Mouse (Mus musculus) R1 (cell line): ENCODE measurements at regions not wholly inside any gene's neighbourhood (a gene's known extent, or its start where the extent isn't known, plus 50 kb on each side); places are given as distances from the start of the nearest gene placed in this dataset.

Source experiments
- DNase-seq: peaks from one replicate; pipeline ENCODE4 v3.0.0-alpha.2; 2018; ENCODE audit warnings: low read depth, low spot score

DNA sequence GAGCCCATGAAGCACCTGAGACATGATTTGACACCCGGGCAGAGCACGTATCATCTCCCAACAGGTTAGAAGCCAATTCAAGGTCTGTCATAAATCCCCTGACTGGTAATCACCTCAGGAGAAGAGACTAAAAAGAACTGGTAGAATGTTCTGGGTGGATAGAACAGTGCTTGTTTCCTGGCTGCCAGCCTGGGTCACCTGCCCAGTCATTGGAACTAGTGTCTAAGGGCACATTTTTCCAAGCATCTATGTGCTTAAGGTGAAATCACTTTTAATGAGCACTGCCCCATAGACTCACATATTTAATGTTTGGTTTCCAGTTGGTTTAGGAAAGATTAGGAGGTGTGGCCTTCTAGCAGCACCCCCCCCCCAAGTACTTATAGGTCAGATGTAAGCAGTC is 162.0 kb upstream of the Jun start:
- no peak for DNase-seq

- DNase-seq, result no peak
Measured at GRCm38 (mm10) chr4:95215187-95215586, 163.2 kb upstream of the Jun start.

DNA sequence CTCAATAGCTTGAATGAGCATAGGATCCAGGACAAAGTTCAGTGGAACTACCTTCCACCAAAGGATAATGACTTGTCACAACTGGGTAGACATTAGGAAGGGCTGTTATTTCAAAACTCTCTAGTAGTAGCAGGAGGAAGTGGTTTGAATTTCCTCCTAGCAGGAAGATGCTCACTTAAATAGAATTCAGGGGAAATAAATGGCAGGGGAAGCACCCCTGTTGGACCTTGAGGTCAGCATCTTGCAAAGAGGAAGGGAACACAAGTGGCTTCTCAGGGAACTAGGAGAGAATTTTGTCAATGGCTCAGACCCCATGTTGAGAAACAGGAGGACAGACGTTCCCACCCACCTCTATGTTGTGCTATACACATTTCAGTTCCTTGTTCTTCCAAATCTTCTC is 178.4 kb upstream of the Jun start:
- no peak for DNase-seq

GRCm38 (mm10) chr4:95233034-95233433 is 181.0 kb upstream of the Jun start:
- no peak for DNase-seq

DNA sequence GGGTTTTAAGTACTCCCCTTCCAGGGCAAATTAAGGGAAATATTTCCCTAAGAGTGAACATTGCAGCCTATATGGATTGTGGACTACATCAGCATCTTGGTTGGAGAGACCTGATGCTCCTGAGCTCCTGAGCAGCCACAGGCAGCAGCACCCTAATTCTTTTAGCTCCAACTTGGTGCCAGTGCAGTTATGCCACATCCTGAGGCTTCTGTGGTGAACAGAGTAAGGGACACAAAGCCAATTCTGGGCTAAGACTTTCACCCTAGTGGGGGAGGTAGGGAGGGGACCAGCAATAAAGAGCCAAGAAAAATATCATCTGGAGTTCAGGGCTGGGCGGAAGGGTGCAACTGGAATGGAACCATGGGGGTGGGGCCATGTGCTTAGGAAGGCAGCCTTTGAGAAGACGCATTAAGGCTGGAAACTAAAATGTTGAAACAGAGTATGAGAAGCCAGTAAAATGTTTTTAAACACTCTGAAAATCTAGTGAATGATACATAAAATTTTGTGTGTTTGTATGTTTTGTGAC is 182.1 kb upstream of the Jun start:
- DNase-seq, result no peak

DNA sequence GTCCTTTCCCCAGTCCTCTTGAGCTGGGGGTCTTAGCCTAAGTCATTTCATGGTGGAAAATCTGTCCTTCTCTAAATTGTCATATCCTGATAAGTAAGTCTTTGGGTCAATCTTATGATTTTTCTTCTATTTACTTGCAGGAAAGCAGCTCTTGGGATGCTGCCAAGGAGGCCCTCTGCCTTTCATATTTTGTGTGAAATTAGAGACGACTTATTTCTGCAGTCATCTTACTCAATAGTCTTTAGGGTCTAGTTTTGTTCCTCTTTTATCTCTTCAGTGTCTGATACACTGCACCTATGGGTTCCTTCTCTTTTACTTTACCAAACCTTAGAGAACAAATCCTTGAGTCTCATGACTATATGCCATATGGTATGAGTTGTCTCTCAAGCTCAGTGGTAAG is 196.0 kb upstream of the Jun start:
- DNase-seq, result no peak

DNA sequence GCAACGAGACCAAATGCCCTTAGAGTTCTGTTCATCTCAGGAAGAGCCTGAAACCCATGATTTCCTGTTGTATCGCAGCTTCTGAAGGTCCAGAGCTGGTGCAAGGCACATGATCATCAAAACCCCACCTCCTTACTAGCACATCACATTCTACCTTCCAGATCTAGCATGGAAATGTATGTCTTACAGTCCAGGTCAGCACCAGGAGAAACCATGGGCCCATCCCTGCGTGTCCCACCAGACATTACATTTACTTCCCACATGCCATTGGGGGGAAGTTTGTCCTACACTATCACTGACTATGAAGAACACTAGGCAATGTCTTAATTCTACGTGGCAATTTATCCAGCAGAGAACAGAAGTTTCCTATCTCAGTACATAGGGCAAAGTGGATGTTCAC is 197.0 kb upstream of the Jun start:
- DNase-seq, result no peak

GRCm38 (mm10) chr4:95250083-95250482 is 198.1 kb upstream of the Jun start:
- no peak for DNase-seq

DNA sequence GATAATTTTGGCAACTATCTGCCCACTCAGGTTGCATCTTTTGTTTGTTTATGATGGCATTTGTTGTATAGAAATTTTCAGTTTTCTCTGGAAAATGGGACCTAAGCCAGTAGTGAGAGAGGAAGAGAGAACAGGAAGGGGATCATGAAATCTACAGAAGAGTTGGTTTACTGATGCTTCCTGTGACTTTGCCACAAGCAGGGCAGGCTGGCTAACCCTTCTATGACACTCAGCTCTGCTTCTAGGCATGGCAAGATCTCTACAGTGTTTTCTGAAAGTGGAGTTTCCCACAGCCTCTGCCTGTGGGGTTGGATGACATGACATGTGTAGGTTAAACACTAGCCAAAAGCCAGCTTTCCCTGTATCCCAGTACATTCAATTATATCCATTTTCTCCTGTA is 217.7 kb upstream of the Jun start:
- DNase-seq, result no peak

DNA sequence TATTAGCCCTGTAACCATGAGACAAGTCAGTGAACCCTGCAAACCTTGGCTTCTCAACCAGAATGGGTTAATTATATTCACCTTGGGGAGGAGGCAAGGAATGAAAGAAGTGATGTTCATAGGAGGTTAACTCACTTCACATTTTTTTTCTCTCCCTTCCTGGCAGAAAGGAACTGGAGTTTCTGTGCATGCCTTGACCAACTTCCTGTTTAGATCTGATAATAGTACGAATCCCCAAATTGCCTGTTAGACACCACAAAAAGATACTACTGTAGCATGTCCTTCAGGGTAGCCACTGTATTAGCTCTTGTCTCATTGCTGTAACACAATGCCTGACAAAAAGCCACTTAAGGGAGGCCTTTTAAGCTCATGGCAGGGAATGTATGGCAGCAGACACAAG is 218.4 kb upstream of the Jun start:
- no peak for DNase-seq

DNA sequence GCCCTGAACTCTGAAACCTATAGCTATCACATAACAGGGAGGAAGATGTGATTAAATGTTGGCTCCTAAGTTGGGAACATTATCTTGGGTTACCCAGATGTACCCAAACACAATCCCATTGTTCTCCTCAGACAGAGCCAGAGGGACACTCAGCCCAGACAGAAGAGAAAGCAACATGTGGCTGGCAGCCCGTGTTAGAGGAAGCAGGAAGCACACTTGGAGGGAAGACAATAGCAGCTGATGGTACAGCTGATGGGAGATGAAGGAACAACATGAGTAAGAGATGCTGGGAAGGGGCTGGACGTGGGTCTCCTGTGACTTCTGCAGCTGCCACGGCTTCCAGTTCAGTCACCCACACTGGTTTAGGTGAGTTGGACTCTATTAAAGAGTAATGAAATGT is 224.2 kb upstream of the Jun start:
- no peak for DNase-seq

GRCm38 (mm10) chr4:95277989-95278713 is 226.1 kb upstream of the Jun start:
- peak; percentile 13 for DNase-seq

DNA sequence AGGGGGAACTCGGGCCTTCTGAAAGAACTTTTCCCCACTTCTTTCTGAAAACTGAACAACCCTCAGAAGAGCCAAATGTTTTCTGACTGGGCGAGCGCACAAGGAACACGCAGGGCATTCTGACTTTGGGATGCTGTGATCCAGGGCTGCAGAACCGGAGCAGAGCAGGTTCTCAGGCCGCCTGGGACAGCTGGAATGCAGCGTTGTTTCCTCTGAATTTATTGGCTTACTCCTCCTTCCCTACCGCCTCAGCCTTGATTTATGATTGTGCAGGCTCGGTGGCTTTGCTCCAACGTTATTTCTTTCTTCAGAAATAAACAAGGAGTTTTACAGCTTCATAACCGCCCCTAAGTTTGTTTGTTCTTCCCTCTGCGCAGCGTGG is 226.7 kb upstream of the Jun start:
- DNase-seq, result no peak

DNA sequence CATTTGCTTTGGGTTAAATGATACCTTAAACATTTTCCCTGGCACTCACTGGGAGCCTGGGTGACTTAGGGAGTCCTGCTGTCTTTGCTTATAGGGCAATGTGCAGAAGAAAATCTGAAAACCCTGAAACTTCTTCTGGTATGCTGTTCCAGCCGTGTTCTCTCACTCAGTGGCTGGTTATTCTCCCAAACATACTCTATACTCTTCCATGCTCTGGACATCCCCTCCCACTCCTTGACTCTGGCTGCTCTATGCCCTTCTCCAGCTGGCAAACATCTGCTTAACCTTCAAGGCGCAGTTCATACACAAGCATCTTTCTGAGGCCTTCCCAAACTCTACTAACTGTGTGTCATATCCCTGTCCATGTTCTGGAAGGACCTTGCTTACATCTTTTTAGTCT is 227.2 kb upstream of the Jun start:
- no peak for DNase-seq

- DNase-seq, result no peak
Measured at GRCm38 (mm10) chr4:95282083-95282482, 230.1 kb upstream of the Jun start.

- DNase-seq, result no peak
Measured at GRCm38 (mm10) chr4:95283789-95284188, 231.8 kb upstream of the Jun start.

- DNase-seq, result no peak
Measured at GRCm38 (mm10) chr4:95284192-95284591, 232.2 kb upstream of the Jun start.

DNA sequence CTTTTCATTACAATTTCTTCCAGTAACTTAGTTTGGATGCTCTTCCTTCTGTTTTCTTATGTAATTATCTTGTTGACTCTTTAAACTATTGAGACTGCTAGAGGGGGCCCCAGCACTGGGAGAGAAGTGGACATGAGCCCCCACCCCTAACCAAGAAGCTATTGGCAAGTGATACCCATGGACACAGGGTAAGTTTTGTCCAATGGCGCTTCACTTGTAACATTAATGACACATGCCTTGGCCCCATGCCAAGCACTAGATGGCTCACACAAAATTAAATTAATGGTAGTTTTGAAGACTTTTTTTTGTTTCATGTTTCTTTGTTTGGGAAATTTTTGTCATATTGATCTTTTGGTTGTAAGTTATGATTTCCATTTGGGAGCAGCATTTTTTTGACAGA is 232.7 kb upstream of the Jun start:
- no peak for DNase-seq

GRCm38 (mm10) chr4:95290321-95290720 is 238.3 kb upstream of the Jun start:
- no peak for DNase-seq

DNA sequence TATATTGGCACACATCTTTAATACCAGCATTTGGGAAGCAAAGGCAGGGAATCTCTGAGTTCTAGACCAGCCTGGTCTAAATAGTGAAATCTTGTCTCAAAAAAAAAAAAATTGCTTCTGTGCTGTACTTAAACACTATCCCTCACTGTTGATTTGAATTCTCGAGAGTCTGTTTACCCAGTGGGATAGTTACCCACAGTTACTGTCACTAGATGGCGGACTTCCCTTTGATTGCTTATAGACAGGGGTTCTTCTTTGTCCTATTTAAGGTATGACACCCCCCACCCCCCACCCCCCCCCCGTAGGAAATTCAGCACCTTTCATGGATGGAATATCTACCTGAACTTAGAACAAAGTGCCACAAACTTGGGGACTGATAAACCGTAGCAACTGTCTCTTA is 242.1 kb upstream of the Jun start:
- no peak for DNase-seq

DNA sequence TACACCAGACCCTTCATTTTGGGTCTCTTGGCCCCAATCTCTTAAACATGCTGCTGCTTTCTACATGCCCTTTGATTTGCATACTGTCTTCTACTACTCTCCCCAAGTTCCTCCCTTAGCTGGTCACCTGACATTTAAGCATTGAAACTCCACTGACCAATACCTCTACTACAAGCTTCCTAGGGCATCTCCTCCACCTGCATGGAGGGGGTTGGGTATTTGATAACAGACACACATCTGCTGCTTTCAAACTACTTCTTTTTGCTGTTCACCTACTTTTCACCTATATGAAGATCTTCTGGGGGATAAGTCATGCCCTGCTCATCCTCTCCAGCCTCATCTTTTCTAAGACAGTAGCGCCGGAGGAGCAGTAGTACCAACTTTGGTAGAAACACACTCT is 249.9 kb upstream of the Jun start:
- DNase-seq, result no peak

GRCm38 (mm10) chr4:95303337-95303736 is 251.3 kb upstream of the Jun start:
- DNase-seq, result no peak

DNA sequence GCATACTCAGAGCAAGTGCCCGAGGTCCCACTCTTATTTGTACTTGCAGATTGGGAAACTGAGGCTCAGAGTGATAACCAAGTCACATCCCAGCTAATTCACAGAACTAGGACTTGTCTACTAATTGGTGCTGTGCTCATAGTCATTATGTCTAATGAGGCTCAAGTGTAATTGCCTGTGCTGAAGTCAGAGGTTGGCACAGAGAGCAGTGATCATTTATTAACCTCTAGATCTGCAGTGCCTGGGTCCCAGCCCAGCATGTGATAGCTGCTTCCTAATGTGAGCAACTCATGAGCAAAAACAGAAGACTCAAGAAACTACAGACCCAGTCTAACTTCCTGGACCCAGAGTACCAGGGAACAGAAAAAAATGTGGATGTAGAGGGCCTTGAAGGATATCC is 252.0 kb upstream of the Jun start:
- no peak for DNase-seq

- DNase-seq, result no peak
Measured at GRCm38 (mm10) chr4:95307134-95307533, 250.2 kb upstream of the Fggy start.
